Mouse (Mus musculus) hindbrain, embryonic 13.5 days (tissue): ENCODE measurements around the gene Hivep2. TPM values are rescaled to one million over a fixed set of nuclear protein-coding genes. Genes with fewer than 3 reads are reported as not detected.

Experiments
- ATAC-seq: fragments of 200-750 bp; cut with Nextera tagmentation; 2 replicates; pipeline ENCODE4 v1.8.0; 2017; ENCODE audit warnings: moderate TSS enrichment; ENCODE audit not compliant: low FRiP score
- H3K27ac ChIP-seq: fragments of 300-500 bp; sonication (generic); 2 replicates; pipeline ENCODE4 v1.5.1; 2015; ENCODE audit warnings: inconsistent platforms, mild to moderate bottlenecking, moderate library complexity
- H3K27me3 ChIP-seq: fragments of 300-500 bp; sonication (generic); 2 replicates; pipeline ENCODE4 v1.6.1; 2015; ENCODE audit warnings: mild to moderate bottlenecking, inconsistent platforms
- H3K36me3 ChIP-seq: fragments of 300-500 bp; sonication (generic); 2 replicates; pipeline ENCODE4 v1.6.1; 2015; ENCODE audit warnings: mild to moderate bottlenecking, inconsistent platforms
- H3K4me1 ChIP-seq: fragments of 300-500 bp; sonication (generic); replicated peaks from 2 replicates; pipeline ENCODE4 v1.6.1; 2015; ENCODE audit warnings: inconsistent platforms
- H3K4me2 ChIP-seq: fragments of 300-500 bp; sonication (generic); 2 replicates; pipeline ENCODE4 v1.6.1; 2015; ENCODE audit warnings: inconsistent platforms, mild to moderate bottlenecking, moderate library complexity
- H3K4me3 ChIP-seq: fragments of 300-500 bp; sonication (generic); 2 replicates; pipeline ENCODE4 v1.5.1; 2015; ENCODE audit warnings: mild to moderate bottlenecking, inconsistent platforms
- H3K9ac ChIP-seq: fragments of 300-500 bp; sonication (generic); 2 replicates; pipeline ENCODE4 v1.6.1; 2015; ENCODE audit warnings: mild to moderate bottlenecking, inconsistent platforms
- H3K9me3 ChIP-seq: fragments of 300-500 bp; sonication (generic); 2 replicates; pipeline ENCODE4 v1.6.1; 2016; ENCODE audit warnings: inconsistent platforms
- WGBS: fragments of 180-500 bp; shearing (Covaris S2); methylation state at CpG from one replicate; pipeline ENCODE4 v1.1.7; 2015; 5-methylcytosine and 5-hydroxymethylcytosine counted together
- polyA plus RNA-seq: library from polyadenylated mRNA; unstranded; fragments of >200 nt; fragmentation: Nextera tagmentation; extraction: Ambion mirVana; gene quantifications from 2 replicates; pipeline ENCODE4 v1.2.1, GENCODE M21; 2015

The Hivep2 gene
- polyA plus RNA-seq, 1 experiment from 2014 or later = 7.0 TPM

DNA sequence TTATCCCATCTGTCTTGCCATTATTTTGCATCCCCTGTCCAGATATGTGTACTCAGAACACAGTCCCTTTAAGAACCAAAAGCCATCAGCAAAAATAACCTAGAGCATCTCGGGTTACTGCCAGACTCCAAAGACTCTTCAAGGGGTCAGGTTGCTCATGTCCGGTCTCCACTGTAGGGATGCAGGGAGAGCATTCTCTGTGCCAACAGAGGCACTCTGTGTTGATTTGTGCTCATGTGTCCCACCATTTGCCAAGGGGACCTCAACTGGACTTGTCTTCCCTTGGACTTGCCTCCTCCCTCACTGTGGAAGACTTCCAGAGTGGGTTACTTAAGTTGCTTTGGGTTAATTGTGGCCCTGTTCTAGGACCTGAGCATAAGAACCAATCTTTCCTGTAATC, 43.8 kb downstream of the Hivep2 start:
- no peak overlapping the region for H3K27ac ChIP-seq
- no peak overlapping the region for H3K4me3 ChIP-seq
- no peak overlapping the region for H3K9ac ChIP-seq
- H3K4me2 ChIP-seq = no peak overlapping the region
- WGBS = 87% methylated on average over 2 of the region's 2 CpGs
- no peak for ATAC-seq
- H3K4me1 ChIP-seq = peaks cover 14% of the 10 kb centered on the region
- no peaks in the 10 kb centered on the region for H3K36me3 ChIP-seq
- H3K9me3 ChIP-seq = no peaks in the 10 kb centered on the region
- H3K27me3 ChIP-seq = no peaks in the 10 kb centered on the region

DNA sequence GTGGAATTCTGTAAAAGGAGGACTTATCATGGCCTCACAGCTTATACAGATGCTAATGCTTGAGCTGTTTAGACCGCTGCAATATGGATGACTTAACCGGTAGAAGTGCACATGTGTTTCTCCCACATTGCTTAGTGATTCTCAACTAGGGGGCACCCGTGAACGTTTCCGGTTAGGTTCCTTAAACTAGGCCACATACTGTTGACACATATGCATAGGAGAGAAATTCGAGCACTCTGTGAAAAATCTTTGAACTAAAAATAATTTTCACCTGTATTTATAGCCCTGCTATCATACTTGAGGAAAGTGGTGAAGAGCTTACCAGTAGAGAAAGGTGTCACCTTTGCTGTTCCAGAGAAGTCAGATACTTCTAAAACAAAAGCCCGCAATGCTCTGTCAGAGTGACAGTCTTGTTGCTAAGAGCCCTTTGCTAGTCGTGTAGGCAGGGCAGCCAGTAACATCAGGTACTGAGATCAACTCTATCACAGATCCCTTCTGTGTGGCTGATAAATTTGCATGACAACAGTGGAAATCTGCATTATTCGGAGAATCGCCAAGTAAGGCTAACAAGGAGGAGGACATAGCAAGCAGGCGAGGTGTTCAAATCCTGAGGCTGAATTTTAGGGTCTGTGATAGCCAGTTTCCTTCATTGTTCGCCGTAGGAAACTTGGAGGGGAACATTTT, 50.6 kb downstream of the Hivep2 start:
- 49% methylated on average over 13 of the region's 13 CpGs for WGBS
- ATAC-seq = no peak
- H3K9ac ChIP-seq = no peak overlapping the region

GRCm38 (mm10) chr10:14017338-14017737, 51.5 kb downstream of the Hivep2 start:
- Histone ChIP-seq H3K4me2 (no peak overlapping the region), H3K9ac (no peak overlapping the region), H3K27ac (no peak overlapping the region), H3K9me3 (no peaks in the 10 kb centered on the region), H3K4me3 (no peak overlapping the region), H3K4me1 (peaks cover 20% of the 10 kb centered on the region), H3K36me3 (no peaks in the 10 kb centered on the region), H3K27me3 (no peaks in the 10 kb centered on the region)
- 52% methylated on average over 2 of the region's 2 CpGs for WGBS
- no peak for ATAC-seq

More for the DNA sequence above, 50.6 kb downstream of the Hivep2 start:
- H3K9me3 ChIP-seq = no peaks in the 10 kb centered on the region
- H3K27me3 ChIP-seq = no peaks in the 10 kb centered on the region
- H3K4me1 ChIP-seq = peaks cover 20% of the 10 kb centered on the region
- no peak overlapping the region for H3K27ac ChIP-seq
- no peaks in the 10 kb centered on the region for H3K36me3 ChIP-seq
- H3K4me3 ChIP-seq = no peak overlapping the region
- no peak overlapping the region for H3K4me2 ChIP-seq

GRCm38 (mm10) chr10:14017822-14018364, 52.0 kb downstream of the Hivep2 start:
- H3K4me3 ChIP-seq = peak overlapping the region; percentile 23
- H3K27me3 ChIP-seq = no peaks in the 10 kb centered on the region
- peaks cover 20% of the 10 kb centered on the region for H3K4me1 ChIP-seq
- no peaks in the 10 kb centered on the region for H3K36me3 ChIP-seq
- H3K9me3 ChIP-seq = no peaks in the 10 kb centered on the region
- H3K4me2 ChIP-seq = peak overlapping the region; percentile 46
- ATAC-seq = 0 out of 2 replicates have a peak, but pooled peaks have one; percentile 46
- peak overlapping the region; percentile 59 for H3K9ac ChIP-seq
- 5% methylated on average over 12 of the region's 12 CpGs for WGBS
- peak overlapping the region; percentile 60 for H3K27ac ChIP-seq

GRCm38 (mm10) chr10:14018672-14019071, 52.8 kb downstream of the Hivep2 start:
- Histone ChIP-seq H3K27me3 (no peaks in the 10 kb centered on the region), H3K9me3 (no peaks in the 10 kb centered on the region), H3K4me2 (peak overlapping the region; percentile 46), H3K27ac (no peak overlapping the region), H3K4me1 (peaks cover 20% of the 10 kb centered on the region), H3K9ac (no peak overlapping the region), H3K36me3 (no peaks in the 10 kb centered on the region), H3K4me3 (no peak overlapping the region)
- ATAC-seq = no peak
- WGBS = 39% methylated on average over 7 of the region's 7 CpGs

DNA sequence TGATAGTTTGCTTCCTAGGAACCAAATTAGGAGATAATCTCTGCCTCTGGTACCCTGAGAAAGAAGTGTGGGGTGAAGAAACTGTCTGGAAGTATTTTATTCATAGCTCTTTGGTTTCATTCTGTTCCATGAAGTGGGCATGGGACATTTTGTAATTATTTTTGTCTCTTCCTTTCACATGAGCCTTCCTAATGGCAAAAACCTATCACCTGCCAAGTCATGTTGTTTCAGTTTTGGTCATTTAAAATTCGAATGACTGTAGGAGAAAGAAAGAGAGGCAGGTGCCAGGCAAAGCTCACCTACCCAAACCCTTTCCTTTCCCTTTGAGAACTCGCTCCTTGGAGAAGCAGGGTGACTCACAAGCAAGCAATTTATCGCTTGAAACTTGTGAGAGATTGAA, 53.3 kb downstream of the Hivep2 start:
- Histone ChIP-seq H3K9me3 (no peaks in the 10 kb centered on the region), H3K4me1 (peaks cover 20% of the 10 kb centered on the region), H3K36me3 (no peaks in the 10 kb centered on the region), H3K4me2 (no peak overlapping the region), H3K9ac (no peak overlapping the region), H3K4me3 (no peak overlapping the region), H3K27me3 (no peaks in the 10 kb centered on the region), H3K27ac (no peak overlapping the region)
- no peak for ATAC-seq
- WGBS = 72% methylated on average over 3 of the region's 3 CpGs

GRCm38 (mm10) chr10:14020253-14020652, 54.4 kb downstream of the Hivep2 start:
- Histone ChIP-seq H3K4me2 (no peak overlapping the region), H3K9me3 (no peaks in the 10 kb centered on the region), H3K4me1 (peaks cover 20% of the 10 kb centered on the region), H3K27ac (no peak overlapping the region), H3K4me3 (no peak overlapping the region), H3K9ac (no peak overlapping the region), H3K27me3 (no peaks in the 10 kb centered on the region), H3K36me3 (no peaks in the 10 kb centered on the region)
- WGBS = 44% methylated on average over 7 of the region's 7 CpGs
- no peak for ATAC-seq

GRCm38 (mm10) chr10:14024971-14025370, 59.1 kb downstream of the Hivep2 start:
- no peak overlapping the region for H3K9ac ChIP-seq
- H3K9me3 ChIP-seq = no peaks in the 10 kb centered on the region
- peaks cover 5% of the 10 kb centered on the region for H3K4me1 ChIP-seq
- no peaks in the 10 kb centered on the region for H3K27me3 ChIP-seq
- no peaks in the 10 kb centered on the region for H3K36me3 ChIP-seq
- H3K4me3 ChIP-seq = no peak overlapping the region
- no peak overlapping the region for H3K4me2 ChIP-seq
- no peak overlapping the region for H3K27ac ChIP-seq
- ATAC-seq = no peak
- WGBS = 83% methylated on average over 7 of the region's 7 CpGs

GRCm38 (mm10) chr10:14027751-14028150, 61.9 kb downstream of the Hivep2 start:
- whole genome bisulfite sequencing = 72% methylated on average over 1 of the region's 1 CpGs
- no peak for ATAC-seq
- no peak overlapping the region for H3K9ac ChIP-seq
- no peaks in the 10 kb centered on the region for H3K36me3 ChIP-seq
- no peaks in the 10 kb centered on the region for H3K9me3 ChIP-seq
- no peak overlapping the region for H3K4me2 ChIP-seq
- no peak overlapping the region for H3K4me3 ChIP-seq
- no peak overlapping the region for H3K27ac ChIP-seq
- H3K27me3 ChIP-seq = no peaks in the 10 kb centered on the region
- no peaks in the 10 kb centered on the region for H3K4me1 ChIP-seq

- ATAC-seq = no peak
- WGBS = 89% methylated on average over 7 of the region's 7 CpGs
- no peaks in the 10 kb centered on the region for H3K27me3 ChIP-seq
- H3K9ac ChIP-seq = no peak overlapping the region
- no peak overlapping the region for H3K27ac ChIP-seq
- H3K4me2 ChIP-seq = no peak overlapping the region
- no peak overlapping the region for H3K4me3 ChIP-seq
- H3K4me1 ChIP-seq = no peaks in the 10 kb centered on the region
- H3K9me3 ChIP-seq = no peaks in the 10 kb centered on the region
- no peaks in the 10 kb centered on the region for H3K36me3 ChIP-seq
Measured at GRCm38 (mm10) chr10:14028956-14029355, 63.1 kb downstream of the Hivep2 start.

- 90% methylated on average over 14 of the region's 14 CpGs for WGBS
- Histone ChIP-seq H3K27ac (no peak overlapping the region), H3K4me2 (no peak overlapping the region), H3K4me1 (no peaks in the 10 kb centered on the region), H3K27me3 (no peaks in the 10 kb centered on the region), H3K4me3 (no peak overlapping the region), H3K36me3 (no peaks in the 10 kb centered on the region), H3K9me3 (no peaks in the 10 kb centered on the region), H3K9ac (no peak overlapping the region)
- no peak for ATAC-seq
Measured at GRCm38 (mm10) chr10:14030458-14031035, 64.7 kb downstream of the Hivep2 start.

- Histone ChIP-seq H3K9me3 (no peaks in the 10 kb centered on the region), H3K4me2 (no peak overlapping the region), H3K4me3 (no peak overlapping the region), H3K36me3 (no peaks in the 10 kb centered on the region), H3K27ac (no peak overlapping the region), H3K4me1 (no peaks in the 10 kb centered on the region), H3K9ac (no peak overlapping the region), H3K27me3 (no peaks in the 10 kb centered on the region)
- no peak for ATAC-seq
- 93% methylated on average over 2 of the region's 2 CpGs for WGBS
Measured at GRCm38 (mm10) chr10:14032532-14032931, 66.7 kb downstream of the Hivep2 start.

DNA sequence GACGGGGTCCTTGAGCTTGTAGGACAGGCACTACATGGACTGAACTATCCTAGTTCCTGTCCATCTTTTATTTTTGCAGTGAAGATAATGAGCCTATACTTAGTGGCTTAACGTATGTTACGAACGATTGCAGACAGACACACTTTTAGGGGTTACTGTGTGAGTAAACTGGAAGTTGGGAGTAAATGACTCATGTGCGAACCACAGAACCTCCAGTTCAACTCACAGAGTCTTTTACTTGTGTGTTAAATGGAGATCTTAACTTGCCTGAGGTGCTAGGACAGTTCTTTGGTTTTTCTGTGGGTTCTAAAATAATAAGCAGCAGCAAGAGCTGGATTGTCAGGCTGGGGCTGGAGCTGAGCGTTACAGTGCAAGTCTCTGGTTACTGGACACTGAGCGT, 68.2 kb downstream of the Hivep2 start:
- WGBS = 96% methylated on average over 7 of the region's 7 CpGs
- H3K9me3 ChIP-seq = no peaks in the 10 kb centered on the region
- H3K27me3 ChIP-seq = no peaks in the 10 kb centered on the region
- H3K4me3 ChIP-seq = no peak overlapping the region
- ATAC-seq = no peak
- H3K4me1 ChIP-seq = peaks cover 2% of the 10 kb centered on the region; the same call in 1 of the 2 replicates
- no peak overlapping the region for H3K4me2 ChIP-seq
- H3K36me3 ChIP-seq = no peaks in the 10 kb centered on the region
- no peak overlapping the region for H3K27ac ChIP-seq
- no peak overlapping the region for H3K9ac ChIP-seq
